Mouse (Mus musculus): ENCODE measurements around the gene March1. TPM values are rescaled to one million over a fixed set of nuclear protein-coding genes. Genes with fewer than 3 reads are reported as not detected.

The March1 gene
- 13.2 and 14.3 TPM in 2 replicates for polyA plus RNA-seq (2021; fragmentation: Nextera tagmentation)
- long read RNA-seq, experiment 1, partial matches to known transcripts, result 10 of 30 reads
- long read RNA-seq, experiment 1, other reads (novel, unspliced or antisense), result 16 of 30 reads
- long read RNA-seq, experiment 2, full-length matches to known transcripts, result 12 of 101 reads
- long read RNA-seq, experiment 2, partial matches to known transcripts, result 62 of 101 reads
- long read RNA-seq, experiment 2, other reads (novel, unspliced or antisense), result 27 of 101 reads

DNA sequence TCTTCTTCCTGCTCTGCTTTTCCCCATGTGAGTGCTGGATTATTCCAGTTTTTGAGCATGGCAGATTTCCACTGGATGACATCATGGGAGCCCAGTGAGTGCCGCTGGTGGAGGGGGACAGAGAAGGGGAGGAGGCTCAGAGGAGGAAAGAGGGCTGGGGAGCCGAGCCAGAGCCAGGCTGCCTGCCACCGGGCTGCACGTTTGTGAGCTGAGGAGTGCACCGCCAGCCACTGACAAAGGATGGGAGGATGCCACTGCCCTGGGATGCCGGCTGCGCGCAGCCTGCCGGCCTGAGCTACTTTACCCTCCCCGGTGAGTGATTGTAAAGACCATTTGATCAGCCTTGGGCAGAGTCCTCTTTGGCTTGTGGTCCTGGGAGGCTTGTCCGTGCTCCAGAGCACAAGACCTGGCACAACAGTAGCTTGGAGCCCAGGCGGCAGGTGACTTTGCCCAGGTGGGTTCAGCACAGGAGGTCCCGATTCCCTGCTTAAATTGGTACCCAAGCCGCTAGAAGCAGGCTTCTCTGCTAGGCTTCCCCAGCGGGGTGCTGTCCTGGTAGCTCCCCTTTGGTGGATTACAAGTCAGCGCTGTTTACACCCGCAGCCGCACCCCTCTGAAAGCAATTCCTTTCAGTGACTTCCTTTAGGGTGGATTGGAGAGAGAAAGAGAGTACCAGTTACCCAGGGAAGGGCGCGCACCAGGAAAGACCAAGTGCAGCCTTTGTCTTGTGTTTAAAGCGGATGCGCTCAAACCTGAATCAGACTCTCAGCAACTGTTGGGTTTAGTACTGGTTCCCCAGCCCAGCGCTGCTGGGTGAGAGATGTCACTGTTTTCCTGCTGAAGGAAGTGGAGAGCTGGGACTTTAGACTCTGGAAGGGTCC, at the start of gene March1:
Gene March1, plus strand, starts transcription at position 30 of the 881 bp plus-strand sequence.

DNA sequence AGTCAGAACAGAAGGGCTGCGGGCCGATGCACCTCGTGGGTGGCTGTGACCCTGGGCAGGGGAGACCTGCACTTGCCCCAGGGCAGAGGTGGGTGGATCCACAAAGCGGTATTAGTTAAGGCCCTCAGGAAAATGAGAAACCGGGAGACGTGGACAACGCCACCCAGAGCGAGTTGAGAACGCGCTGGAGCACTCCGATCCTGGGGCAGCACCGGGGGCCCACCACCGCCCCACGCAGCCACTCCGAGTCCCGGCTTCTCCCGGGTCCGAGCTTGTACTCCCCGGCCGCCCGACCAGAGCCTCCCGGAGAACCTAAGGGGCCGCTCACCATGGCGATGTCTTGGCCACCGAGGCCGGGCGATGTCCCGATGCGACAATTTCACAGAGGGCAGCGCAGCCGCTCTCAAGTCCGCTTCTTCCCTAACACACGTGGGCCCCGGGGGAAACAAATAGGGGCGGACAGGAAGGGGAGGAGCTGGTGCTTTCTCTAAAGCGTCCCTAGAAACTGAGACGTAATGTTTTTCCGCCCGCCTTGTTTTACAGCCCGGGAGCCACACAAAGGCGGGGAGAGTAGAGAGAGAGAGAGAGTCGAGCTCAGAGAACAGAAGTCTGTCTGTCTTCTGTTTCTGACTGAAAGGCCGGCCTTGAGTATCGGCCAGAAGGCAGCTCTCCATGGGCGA, 868.5 kb downstream of the March1 start, which contains the start of gene Tma16:
Gene Tma16, minus strand, starts transcription at position 447 of the 680 bp plus-strand sequence.

DNA sequence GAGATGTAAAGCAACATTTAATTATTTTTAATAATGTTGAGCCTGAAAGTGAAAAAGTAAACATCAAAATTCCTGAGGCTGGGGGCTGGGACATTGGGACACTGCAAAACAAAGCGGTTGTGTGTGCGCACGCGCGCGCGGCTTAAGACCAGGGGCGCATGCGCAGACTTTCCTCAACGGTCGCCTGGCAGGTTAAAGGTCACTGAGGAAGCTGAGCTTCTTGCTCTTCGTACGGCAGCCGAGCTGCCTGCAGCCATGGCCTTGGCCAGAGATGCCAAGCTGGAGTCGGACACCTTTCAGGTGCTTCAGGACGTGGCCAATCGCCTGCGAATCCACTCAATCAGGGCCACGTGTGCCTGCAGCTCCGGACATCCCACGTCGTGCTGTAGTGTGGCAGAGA, 893.8 kb downstream of the March1 start, which contains the start of gene Tktl2:
Gene Tktl2, plus strand, starts transcription at position 220 of the 400 bp plus-strand sequence.

